Mouse (Mus musculus): ENCODE data around the gene Fam71e2.

Gene Fam71e2

DNA sequence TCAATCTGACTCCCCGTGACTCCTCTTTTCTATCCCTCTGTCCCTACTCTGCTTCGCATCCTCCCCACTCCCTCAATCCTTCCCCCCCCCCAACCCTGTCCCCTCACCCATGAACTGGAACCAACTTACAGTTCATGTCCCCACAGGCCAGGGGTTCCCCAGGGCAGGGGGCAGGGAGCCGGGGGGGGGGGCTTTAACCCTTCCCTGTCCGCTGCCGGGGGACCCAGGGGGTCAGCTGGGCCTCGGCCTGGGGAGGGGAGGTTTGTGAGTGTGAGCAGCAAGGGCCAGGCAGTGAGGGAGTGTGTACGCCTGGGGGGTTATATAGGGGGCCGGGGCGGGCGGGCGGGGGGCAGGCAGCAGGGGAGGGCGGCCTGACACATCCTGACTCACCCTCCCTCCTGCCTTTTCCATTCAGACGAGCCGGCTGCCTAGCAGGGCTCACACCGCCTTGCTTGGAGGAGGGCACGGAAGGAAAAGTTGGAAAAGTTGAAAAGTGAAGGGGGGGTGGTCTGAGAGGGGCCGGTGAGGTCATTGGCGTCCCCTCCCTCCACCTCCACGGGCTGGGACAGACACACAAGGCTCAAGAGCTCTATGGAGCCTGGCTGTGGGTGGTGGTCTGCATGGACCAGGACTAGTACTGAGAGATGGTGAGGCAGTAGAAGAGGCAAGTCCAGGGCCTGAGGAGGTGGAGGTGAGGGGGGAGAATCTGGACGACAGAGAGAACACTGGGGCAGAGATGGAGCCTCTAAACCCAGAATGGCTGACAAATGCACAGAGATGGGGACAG is 6.9 kb upstream of the Fam71e2 start:
- no peak for DNase-seq (ENCODE audit: low spot score in 2 of 2)

DNA sequence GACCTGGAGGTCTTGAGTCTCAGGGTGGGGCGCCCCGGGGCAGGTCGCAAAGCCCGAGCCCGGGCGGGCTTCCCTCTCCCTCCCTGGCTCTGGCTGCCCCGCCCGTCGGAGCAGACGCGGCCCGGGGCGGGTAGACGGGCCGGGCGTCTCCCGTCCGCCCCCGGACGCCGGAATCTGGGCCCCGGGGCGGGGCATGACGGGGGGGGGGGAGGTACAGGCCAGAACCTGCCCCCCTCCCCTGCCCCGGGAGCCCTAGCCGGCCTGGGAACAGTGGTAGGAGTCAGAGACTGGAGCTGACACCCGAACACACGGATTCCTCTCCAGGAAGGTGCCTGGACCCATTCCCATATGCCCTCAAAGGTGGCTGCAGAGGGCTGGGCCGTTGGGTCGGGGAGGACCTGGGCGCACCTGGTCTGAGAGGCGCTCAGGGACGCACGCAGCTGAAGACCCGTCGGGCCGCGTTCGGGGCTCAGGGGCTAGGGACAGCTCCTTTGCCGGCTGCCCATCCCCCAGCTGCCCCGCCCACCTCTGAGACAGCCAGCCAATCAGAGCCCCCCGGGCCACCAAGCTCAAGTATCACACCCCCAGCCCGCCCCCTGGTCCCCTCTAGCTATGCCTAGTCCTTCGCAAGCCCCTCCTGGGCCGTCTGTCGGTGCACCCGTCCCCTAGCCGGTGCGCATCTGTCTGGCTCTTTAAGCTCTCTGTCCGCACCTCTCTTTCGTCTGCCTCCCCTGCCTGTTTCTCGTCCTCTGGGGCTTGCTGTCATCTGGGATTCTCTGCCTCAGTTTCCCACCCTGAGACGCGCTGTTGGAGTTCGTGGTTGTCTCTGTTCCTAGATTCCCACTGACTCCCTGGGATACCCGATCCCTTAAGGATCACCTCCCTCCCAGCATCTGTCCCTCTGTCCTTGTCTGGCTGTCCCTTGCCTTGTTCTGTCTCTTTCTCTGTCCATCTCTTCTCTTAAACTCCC is 6.0 kb upstream of the Fam71e2 start:
- peak in 1 of 2 experiments; percentile 53 for DNase-seq (ENCODE audit: low spot score in 2 of 2)

DNA sequence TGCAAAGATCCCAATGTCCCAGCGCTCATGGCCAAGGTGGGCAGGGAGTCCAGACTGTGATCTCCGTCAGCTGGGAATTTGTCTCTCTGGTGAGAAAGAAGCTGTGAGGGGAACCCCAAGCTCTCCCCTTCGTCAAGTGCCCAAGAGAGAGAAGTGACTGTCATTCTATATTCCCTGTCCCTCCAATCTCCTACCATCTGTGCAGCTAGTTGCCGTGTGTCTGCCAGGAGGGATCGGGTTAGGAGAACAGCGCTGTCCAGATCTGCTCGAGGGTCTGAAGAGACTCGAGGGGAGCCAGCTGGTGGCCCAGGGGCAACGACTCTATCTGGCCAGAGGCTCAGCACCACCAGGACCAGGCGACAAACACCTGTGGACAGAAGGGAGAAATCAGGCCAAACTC is 5.0 kb upstream of the Fam71e2 start:
- DNase-seq (ENCODE audit: low spot score in 2 of 2): no peak

DNA sequence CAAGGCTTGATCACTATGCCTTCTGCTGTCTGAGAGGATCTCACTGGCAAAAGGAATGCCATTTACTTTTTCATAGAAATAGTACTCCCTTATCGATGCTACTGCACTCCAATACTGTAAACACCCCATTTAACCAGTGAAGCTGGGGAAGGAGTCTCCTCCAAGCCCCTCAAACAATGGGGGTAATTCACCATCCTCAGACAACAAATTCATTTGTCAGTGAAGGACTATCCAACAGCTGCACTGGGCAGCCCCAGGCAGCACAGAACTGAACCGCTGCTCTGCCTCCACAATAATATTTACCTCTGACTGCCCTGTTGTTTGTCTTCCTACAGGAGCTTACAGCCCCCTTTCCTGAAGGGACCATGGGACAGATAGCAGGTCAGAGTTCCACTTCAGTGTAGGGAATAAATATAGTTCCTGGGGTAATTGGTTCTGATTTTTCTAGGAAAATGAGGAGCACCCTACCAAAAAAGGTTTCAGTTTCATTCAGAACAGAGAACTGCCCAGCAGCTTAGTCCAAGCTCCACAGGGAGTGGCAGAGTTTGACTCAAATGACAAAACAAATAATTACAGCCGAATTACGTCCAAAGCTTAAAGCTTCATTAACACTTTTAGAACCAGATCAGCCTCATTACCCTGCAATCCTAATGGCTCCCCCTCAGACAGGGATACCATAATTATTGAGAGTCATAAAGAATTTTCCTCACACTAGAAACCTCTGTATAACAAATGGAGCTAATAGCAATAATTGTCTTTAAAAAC is 6.0 kb downstream of the Fam71e2 start:
- DNase-seq (ENCODE audit: low spot score in 2 of 2): no peak

DNA sequence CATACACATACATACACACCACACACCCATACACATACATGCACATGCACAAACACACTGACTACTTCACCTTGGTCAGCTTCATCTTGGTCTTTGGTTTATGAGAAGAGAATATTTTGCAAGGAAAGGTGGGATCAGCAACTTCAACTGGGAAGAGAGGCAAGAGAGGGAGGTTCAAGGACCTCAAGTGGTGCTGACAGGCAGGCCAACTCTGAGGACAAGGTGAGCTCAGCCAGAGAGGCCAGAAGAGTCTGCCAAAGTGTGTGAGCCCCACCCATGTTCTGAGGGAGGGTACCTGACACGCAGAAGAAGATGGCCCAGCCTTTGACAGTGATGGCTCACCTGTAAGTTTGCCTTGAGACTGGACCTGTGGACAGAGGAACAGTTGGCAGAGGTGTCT is 11.4 kb downstream of the Fam71e2 start:
- DNase-seq (ENCODE audit: low spot score in 2 of 2): no peak

DNA sequence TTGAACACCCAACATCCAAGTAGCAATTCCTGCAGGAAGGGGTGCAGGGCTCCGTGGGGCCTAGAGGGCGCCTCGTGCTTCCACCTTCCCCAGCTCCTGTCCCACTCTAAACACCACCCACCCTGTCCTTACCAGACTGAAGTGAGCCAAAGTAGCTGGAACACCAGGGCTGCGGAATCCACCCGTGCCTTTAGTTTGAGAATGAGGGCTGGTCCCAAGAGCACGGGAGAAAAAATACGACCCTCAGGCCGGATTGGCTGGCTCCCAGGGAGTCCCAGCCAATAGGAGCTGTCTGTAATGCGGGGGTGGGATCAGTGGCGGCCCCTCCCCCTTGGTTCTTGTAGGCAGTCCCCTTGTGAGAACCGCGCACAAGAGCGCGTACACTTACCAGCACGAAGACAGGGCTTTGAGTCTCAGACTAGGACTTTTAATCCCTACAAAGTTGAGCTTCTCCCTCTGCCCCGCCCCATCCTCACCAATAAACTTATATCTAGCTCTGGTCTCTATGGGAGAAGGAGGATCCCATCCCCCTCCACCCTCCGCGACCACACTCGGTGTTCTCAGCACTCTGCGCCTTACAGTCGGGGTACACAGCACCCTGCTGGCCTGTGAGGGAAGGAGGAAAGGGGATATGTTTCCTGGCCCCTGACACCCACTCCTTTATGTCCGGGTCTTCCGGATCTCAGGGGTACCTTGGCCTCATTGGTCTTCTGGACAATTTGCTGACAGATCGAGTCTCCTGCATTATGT is 18.1 kb downstream of the Fam71e2 start, which contains the start of gene Cox6b2:
Gene Cox6b2, minus strand, starts transcription at position 274 of the 750 bp plus-strand sequence.
- DNase-seq (ENCODE audit: low spot score in 2 of 2): peak; percentile 79 to 90

DNA sequence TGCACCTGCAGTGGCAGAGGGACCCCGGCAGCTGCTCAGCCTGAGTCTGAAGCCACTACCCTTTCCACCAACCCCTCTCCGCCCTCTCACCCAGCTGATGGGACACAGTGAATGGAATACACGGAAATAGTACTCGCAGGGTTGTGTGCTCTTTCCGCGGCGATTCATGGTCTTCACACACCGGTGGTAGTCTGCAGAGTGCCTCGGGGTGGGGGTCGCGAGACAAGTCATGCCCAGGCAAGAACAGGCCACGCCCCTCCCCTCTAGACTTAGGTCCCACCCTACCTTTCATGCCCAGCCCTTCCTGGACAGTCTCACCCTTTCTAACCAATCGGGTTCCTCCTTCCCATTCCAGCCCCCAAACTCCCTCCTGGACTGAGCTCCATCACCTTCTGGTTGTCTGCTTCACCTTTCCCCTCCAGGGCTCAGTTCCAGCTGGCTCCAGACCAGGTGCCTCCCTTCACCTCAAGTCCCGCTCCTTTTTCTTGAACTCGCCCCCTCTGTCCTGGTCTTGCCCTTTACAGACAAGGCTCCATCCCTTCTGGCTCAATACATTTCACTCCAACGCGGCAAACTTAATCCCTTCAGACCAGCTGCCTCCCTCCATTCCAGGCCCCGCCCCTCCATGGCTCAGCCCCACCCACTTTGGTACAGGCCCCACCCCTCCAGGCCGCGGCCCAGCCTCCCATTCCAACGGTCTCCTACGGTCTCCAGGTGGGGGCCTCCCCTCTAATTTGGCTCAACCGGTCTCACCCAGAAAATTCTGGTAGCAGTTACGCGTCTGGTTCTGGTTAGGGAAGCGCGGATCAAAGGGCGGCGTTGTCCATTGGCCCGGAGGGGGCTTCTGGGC is 18.9 kb downstream of the Fam71e2 start:
- DNase-seq (ENCODE audit: low spot score in 2 of 2): peak in 1 of 2 experiments; percentile 86

DNA sequence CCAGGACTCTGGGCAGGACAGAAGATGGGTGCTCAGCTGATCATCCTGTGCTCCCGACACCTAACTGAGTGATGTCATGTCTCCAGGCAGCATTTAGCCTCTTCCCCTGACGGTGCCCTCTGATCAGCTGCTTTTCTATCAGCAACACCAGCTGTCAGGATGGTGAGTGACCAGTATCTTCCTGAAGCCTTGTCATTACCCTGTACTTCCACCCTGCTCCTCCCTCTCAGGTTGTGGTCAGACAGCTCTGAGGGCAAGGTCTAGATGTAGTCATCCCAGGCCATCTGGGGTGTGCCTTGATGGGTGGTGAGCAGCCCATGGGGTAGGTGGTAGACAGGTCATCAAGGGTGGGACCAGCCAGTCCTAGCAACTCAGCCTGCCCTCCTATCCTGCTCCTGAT is 21.9 kb downstream of the Fam71e2 start:
- DNase-seq (ENCODE audit: low spot score in 2 of 2): no peak

DNA sequence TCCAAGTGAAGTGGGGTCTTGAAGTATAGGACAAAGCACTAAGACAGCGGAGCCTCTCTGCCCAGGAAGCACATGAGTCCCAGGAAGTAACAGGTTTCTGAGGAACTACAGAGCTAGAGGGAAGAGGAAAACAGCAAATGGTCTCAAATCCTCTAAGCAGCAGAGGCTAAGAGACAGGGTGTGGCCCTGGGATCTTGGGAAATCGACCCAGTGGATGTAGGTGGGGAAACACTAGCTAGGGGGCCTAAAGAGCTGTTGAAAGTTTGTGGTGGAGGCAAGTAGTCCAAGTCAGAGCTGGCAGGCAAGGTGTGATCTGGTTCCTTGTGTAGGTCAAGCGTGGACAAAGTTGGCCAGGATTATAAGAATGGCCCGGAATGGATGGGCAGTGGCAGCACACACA is 22.8 kb downstream of the Fam71e2 start:
- DNase-seq (ENCODE audit: low spot score in 2 of 2): no peak

DNA sequence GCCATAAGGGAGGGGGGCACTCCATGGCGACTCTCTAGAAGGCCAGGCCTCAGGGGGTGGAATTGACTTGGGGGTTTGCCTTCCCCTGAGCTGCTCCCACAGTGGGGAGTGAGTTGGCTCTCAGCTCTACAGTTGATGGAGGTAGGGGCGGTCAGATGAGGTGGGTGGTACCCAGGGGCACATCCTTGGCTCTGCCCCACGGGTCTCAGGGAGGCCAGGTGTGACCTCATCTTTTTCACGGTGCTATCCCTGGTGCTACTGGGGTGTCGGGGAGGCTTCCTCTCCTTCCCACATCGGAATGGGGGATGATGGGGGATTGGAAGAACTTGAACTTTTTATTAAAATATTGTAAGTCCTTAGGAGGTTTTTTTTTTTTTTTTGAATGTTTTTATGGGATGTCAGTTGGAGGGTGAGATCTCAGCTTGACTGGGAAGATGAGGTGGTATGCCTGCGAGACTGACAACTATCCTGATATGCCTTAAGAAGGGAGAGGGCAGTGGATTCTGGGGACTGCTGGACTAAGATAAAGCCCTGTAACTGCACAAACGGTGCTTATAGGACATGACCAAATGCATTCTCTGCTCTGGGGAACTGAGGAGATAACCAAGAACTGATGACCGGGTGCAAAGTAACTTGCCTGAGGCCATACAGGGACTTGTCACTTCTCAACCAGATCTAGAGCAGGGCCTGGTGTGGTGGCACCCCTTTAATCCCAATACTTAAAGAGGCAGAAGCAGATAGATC is 23.8 kb downstream of the Fam71e2 start:
- peak in 1 of 2 experiments; percentile 27 for DNase-seq (ENCODE audit: low spot score in 2 of 2)

DNA sequence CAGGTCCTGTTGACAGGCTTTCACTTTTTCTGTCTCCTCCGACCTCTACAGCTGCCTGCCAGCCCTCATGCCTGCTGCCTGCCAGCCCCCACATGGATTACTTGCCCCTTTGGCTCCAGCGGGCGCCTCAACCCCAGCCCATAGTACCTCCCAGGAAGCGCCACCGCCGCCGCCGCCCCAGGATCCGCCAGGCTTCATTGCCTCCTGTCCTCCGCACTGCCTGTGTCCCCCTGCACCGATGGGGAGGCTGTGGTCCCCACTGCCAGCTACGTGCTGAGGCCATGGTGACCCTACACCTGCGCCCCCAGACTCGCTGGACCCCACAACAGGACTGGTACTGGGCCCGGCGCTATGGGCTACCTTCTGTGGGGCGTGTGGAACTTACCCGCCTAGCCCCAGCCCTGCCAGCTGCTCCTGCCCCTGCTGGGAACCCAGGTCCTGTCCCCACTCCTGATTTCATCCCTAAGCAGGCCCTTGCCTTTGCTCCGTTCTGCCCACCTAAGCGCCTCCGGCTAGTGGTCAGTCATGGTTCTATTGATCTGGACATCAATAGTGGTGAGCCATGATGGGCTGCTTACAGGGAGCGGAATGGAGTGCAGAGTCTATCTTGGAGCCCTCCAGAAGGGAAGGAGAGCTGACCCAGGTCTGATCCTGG is 24.6 kb downstream of the Fam71e2 start:
- no peak for DNase-seq (ENCODE audit: low spot score in 2 of 2)

DNA sequence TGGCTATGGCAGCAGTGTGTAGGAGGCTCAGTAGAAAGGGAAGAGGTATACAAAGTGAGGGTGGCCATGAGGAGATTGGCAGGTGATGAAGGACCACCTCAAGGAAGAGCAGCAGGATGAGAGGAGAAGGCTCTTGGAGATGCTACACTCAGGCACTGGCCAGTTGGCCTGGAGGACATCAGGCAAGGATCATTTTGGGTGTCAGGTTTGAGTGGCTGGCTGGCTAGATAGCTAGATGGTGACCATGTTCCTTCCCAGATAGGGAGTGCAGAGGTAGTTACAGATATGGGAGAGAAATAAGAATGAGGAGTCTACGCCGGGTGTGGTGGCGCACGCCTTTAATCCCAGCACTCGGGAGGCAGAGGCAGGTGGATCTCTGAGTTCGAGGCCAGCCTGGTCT is 26.2 kb downstream of the Fam71e2 start:
- DNase-seq (ENCODE audit: low spot score in 2 of 2): no peak

DNA sequence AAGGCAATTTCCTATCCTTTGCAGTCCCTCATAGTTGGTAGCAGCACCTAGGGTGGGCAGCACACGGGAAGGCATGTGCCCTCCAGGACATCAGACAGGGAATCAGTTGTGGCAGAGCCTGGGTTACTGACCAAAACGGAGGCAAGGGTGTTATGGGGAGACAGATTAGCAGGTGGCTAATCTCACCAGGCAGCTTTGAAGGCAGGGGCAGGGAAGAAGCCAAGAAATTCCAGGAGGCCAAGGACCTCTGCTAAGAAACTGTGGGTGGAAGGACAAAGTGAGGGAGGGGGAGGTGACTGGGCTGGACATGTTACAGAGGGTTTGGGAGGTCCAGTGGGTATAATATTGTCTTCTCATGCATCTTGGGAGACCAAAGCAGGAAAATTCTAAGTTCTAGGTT is 27.7 kb downstream of the Fam71e2 start:
- DNase-seq (ENCODE audit: low spot score in 2 of 2): peak in 1 of 2 experiments; percentile 55

DNA sequence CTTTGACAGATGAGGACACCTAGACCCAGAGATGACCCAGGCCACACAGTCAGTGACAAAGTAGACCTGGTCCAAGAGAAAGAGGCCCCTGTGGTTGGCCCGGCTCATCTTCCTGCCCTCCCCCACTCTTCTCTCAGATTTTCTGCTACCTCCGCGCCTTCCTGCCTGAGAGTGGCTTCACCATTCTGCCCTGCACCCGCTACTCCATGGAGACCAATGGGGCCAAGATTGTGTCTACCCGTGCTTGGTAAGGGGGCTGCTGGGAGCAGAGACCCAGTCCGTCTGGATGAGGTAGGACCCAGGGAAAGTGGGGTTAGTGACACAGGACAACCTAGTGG is 28.7 kb downstream of the Fam71e2 start:
- DNase-seq (ENCODE audit: low spot score in 2 of 2): no peak

DNA sequence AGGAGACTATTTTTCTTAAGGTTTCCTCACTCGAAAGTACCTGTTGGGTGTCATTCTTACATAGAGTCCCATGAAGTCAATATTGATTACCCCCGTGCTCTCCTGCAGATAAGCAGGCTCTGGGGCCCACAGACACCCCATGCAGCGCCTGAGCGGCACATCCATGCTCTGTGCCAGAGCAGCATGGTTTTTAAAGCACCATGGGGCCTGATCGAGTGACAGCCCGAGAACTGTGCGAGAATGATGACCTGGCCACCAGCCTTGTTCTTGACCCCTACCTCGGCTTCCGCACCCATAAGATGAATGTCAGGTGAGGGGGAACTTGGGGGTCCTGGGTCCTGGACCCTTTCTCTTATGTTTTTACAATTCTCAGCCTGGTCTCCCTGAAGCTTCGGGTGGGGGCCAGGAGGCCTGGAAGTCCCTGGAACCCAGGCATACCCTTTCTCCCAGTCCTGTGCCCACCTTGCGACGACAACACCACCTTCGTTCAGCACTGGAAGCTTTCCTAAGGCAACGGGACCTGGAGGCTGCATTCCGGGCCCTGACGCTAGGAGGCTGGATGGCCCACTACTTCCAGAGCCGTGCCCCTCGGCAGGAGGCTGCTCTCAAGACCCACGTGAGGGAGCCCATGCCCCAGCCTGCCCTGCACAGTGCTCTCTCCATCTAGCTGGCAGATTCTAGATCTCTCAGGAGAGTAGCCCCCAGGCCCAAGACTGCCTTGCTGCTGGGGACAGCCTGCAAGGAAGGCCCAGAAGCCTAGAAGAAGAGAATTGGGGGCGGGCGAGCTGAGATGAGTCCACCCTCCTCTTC is 29.2 kb downstream of the Fam71e2 start:
- peak in 1 of 2 experiments; percentile 41 for DNase-seq (ENCODE audit: low spot score in 2 of 2)

DNA sequence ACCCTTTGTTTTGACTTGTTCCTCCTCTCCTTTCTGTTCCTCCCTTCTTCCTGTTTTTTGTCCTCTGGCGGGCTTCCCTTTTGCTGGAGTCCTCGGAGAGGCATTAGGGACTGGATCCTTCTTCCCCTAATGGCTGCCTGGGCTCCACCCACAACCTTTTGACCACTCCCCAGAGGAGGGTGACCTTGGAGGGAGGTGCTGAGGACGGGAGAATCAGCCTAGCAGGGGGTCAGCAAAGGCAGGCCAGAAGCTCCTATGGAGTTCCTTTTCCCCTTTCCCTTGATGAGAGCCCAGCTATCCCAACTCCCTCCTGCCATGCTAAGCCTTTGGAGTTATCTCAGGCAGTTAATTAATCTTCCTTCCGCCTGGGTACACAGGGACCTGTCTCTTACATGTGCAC is 30.0 kb downstream of the Fam71e2 start:
- DNase-seq (ENCODE audit: low spot score in 2 of 2): peak; percentile 72

DNA sequence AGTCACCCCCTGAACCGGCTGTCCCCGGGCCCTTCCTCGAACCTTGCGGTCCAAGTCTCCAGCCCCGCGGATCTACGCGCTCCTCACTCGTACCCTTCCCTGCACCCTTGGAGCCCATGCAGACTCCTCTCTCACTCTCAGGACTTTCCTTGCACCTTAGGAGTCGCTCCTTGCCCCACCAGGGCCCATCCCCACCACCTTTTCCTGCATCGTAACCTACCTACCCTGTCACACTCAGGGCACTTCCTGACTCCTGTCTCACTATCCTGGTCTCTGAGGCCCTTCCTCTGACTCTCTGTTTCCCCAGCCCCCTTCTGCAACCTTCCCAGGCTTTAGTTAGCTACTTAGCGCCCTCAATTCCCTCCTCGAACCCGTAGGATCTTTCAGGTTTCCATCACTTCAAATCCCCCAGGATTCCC is 30.8 kb downstream of the Fam71e2 start:
- DNase-seq (ENCODE audit: low spot score in 2 of 2): peak in 1 of 2 experiments; percentile 67

Measured in spleen, postnatal 10 days (tissue).